Mouse (Mus musculus) adrenal gland, postnatal 36 days (tissue): ENCODE data around the gene Pik3ca. TPM values are rescaled to one million over a fixed set of nuclear protein-coding genes. Genes with fewer than 3 reads are reported as not detected.

Experiments used
- DNase-seq, 2 experiments: peaks; one replicate each; pipeline ENCODE4 v3.0.0; 2021; ENCODE audit warnings: mixed read lengths in 1 of 2
- total RNA-seq, 2 experiments: library from RNA; stranded (reverse); gene quantifications; 2 replicates each; pipeline ENCODE4 v1.2.3; 2021

The Pik3ca gene
- total RNA-seq, 2 experiments from 2014 or later, result 52.4 to 62.6 TPM

DNA sequence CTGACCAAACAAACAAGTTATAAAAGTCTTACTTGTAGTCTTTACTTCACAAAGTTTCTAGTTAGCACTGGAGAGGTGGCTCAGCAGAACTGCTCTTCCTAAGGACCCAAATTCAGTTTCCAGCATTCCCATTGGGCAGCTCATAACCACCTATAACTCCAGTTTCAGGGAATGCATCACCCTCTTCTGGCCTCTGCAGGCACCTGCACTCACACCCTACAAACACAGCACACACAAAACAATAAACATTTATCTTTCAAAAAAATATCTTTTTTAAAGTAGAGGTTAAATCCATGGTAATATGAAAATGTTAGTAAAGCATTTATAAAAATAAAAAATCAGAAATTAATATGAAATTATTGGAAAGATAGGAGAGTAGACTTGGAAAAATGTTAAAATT lies 44.2 kb downstream of the Pik3ca start:
- DNase-seq, result no peak

DNA sequence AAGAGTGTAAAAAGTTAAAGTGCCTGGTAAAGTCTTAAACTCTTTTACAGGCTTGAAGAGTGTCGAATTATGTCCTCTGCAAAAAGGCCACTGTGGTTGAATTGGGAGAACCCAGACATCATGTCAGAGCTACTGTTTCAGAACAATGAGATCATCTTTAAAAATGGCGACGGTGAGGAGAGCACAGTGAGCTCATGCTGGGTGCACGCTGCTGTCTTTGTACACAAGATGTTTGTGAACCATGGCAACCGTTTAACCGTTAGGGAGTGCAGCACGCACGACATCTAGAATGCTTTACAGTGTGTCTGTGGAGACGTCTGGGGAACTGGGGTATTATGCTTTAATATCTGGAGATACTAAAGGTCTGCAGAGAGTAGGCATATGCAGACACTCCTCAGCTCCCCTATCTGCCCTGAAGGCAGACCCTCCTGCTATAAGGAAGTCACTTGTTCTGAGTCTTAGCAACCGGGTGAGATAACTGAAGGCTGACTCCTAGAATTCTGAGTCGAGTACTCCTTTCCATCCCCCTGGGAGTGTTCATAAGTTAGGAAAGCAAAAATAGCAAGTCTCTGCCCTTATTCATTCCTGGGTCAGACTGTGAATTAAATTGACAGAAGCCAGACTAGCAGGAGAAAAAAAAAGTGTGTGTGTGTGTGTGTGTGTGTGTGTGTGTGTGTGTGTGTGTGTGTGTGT lies 57.0 kb downstream of the Pik3ca start:
- no peak for DNase-seq

DNA sequence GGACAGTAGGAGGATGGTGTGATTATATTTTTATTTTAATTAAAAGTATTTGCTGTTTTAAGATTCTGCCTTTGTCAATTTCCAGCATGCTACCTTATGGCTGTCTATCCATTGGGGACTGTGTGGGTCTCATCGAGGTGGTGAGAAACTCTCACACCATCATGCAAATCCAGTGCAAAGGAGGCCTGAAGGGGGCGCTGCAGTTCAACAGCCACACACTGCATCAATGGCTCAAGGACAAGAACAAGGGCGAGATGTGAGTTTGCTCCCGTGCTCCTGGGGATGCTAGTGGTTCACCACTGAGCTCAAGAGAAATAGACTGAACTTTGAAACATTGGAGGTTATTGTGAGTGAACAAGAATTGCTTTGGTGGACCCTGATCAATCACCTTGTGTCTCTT lies 62.3 kb downstream of the Pik3ca start:
- peak; percentile 64 to 77 for DNase-seq

DNA sequence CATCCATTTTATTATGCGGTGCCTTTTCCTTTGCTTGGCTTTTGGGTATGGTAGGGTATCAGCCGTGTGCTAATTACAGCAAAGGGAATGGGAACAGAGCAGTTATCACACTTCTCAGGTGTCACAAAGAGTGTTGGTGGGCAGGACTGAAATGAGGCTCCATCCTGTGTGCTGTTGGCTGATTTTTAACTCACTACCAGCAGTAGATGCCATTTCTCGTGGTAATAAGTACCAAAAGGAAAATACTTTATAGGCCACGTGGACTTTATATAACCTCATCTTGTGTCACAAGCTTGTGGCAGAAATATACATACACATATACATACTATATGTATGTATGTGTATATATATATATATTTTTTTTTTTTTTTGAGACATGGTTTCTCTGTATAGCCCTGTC lies 69.8 kb downstream of the Pik3ca start:
- no peak for DNase-seq

DNA sequence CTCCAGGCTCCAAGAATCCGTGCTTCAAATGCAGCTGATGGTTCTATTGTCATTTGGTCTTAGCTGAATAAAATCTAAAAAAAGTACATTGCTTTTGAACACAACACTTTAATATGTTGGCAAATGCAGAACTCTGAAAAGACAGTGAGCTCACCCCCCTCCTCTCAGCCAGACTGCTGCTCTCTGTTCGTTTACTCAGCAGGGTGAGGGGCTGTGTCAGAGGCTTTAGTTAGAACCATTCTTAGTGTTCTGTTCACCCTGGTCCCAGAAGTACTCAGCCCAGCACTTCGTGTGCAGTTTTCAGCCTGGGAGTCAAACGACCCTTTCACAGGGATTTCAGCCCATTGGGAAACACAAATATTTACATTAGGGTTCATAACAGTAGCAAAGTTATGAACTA lies 70.9 kb downstream of the Pik3ca start:
- no peak for DNase-seq

DNA sequence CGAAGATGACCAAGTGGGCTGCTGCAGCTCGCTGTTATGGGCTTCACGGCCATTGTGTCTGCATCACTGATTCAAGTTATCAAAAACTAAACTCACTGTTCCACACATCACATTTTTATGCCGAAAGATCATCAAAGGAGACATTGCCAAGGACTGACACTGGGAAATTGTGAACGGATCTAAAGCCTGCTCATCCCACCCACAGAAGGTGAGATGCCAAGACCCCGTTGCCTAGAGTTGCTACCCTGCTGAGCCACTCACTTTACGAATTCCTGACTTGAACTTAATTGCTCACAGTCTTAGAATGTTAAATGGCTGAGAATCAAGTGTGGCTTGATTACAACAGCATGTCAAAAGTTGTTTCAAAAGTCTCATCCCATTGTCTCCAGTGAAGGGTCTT lies 73.0 kb downstream of the Pik3ca start:
- DNase-seq, result no peak

DNA sequence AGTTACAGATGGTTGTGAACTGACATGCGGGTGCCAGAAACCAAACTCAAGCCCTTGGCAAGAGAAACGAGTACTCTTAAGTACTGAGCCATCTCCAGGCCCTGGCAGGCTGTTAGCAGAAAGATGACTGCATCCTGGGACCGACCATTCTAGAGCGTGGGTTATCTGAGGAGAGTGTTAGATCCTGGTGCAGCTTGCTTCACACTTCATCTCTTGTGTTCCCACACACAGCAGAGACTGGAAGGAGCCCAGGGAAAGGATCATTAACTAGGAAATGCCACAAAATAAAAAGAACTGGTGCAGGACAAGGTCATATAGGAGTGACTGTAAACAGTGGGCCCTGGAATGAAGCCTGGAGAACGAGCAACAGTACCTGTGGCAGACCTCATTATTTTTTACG lies 73.6 kb downstream of the Pik3ca start:
- DNase-seq, result no peak

DNA sequence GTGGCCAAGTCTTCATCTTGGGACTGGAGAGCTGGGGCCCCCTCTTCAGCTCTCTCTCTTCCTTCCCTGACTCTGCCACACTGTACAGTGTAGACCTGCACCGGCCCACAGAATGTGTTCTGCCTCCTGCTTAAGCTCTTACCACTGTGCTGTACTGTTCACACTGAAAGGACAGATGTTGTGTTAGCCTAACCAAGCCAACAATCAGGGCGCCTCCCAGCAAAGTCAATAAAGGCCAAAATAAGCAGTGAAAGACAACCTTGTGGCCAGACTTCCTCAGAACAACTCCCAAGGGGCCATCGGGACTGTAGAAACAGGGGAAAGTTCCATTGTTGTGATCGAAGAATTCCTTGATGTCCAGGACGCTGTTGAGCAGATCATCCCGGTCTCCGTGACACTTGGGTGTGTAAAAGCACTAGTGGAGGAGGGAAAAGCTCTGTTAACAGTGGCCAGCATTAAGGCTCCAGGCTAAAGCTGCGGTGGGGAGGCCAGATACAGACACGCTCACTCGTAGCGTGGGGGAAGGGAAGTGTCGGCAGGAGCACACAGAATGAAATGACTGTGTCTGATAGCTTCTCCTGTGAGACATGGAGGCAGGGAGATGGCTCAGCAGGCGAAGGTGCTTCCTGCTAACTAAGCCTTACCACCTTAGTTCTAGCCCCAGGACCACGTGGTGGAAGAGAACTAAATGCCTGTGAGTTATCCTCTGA lies 74.9 kb downstream of the Pik3ca start:
- DNase-seq, result no peak

DNA sequence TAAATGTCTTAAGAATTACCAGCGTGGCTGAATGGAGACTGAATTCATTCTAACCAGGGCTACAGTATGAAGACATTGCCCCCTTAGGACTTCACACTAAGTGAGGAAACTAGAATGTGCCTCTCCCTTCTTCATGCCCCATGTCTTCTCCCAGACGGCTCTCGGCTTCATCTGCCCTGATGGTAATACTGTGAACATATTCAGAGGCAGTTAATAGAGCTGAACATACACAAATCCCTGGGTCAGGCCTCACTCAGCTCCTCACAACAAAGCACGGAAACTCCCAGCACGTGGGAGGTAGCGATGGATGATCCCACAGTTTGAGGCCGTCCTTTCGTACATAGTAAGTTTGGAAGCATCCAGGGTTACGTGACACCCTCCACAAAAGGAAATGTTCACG lies 75.7 kb downstream of the Pik3ca start:
- no peak for DNase-seq

DNA sequence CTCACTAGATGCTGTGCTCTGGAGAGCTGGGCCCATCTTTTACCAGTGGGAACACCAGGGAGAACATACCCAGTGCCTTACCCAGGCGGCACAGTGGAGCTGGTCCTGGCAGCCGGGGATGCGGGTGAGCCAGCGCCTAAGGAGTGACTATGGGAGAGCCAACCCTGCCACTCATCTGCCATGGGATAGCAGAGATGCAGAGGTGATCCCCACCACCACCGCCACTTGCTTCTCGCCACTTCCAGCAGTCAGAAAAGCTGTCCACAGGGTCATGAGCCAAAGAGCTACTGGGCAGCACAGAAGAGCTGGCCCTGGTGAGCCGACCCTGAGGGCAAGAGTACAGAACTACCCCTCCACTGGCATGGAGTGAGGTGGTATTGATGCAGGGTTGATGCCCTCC lies 82.5 kb downstream of the Pik3ca start:
- DNase-seq, result no peak

DNA sequence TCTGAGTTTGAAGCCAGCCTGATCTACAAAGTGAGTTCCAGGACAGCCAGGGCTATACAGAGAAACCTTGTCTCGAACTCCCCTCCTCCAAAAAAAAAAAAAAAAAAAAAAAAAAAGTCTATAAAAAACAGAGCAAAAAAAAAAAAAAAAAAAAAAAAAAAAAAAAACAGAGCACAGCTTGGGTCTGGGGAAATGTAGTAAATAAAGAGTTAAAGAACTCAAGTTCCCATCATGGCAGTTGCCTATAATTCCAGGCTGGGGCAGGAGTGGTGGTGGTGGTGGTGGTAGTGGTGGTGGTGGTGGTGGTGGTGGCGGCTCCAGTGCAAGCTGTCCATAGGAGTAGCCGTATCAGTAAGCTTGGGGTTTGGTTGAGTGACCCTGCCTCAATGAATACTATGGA lies 85.6 kb downstream of the Pik3ca start:
- DNase-seq, result no peak

DNA sequence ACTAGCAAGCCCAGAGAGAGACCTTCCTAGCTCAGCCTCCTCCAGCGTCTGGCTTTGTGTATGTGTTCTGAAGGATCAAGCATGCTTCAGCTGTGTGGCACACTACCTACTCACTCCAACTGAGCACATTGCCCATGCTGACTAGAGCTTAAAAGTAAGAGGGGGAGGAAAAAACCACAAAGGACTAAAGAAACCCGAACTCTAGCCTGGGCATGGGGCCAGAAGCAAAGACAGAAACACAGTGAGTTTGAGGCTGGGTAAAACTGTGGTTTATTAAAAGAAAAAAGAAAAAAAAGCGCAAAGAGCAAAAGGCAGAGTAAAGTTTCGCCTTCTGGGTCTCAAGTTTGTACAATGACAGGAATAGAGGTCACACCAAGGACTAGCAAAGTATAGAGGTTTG lies 89.1 kb downstream of the Pik3ca start:
- no peak for DNase-seq

DNA sequence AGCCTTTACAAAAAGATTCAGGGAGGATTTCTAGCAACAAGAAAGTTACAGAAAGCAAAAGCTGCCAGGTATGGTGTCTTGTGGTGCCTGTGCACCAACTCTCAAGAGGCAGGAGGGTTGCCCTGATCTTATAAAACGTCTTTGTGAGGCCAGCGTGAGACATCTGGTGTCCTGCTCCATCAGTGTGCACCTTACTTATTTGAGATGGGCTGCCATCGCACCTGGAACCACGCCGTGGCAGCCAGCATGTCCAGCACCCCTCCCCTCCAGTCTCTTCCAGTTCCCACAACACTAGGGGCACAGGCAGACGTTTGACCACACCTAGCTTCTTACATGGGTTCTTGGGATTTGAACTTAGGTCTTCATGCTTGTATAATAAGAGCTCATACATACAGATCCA lies 90.7 kb downstream of the Pik3ca start:
- DNase-seq, result no peak

DNA sequence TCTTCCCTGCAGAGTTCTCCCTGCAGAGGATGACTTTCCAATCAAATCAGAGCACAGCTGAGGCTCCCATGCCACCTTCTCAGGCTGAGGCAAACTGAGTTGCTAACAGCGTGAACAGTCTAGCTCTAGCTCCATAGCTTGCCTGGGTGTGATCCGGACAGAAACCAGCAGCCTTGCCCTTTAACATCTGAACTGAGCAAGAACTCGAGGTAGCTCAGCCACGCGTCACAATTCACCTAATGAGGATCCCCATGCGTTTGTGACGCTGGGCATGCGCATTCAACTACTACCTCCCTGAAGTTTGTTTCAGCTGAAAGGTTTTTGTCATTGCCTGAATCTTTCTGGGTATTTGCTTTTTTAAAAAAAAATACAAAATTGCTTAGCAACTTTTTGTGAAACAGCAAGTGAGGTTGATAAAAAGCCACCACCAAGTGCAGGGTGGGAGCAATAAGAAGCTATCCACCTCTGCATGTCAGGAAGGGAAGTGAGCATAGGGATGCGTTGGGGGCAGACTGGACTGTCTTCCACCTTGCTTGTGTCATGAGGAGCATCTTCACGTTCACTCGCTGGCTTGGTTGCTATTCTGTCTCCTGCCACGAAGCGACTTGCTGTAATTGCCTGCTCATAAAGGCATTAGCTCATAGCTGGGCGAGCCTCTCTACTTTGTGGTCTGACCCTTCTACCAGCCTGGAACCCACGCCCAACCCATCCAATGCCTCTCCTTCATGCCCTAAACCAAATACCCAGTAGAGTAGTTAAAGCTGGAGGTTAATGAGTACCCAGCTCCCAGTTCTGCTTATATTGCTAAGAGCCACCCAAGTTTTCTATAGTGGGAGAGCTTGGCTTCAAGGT lies 92.8 kb downstream of the Pik3ca start:
- no peak for DNase-seq

DNA sequence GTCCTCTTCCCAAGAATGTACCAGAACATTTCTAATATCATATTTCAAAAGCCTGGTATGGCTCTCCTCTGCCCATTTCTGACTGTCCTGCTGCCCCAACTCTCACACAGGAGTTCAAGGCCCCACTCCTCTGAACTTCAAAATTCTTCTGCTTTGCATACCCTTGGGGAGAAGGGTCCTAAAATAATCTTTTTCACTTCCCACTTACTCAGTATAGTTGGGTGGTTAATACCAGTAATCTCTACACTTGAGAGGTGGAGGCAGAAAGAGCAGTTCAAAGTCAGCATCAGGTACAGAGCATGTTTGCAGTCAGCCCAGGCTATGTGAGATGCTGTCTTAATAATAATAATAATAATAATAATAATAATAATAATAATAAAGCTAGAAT lies 93.5 kb downstream of the Pik3ca start:
- DNase-seq, result no peak

DNA sequence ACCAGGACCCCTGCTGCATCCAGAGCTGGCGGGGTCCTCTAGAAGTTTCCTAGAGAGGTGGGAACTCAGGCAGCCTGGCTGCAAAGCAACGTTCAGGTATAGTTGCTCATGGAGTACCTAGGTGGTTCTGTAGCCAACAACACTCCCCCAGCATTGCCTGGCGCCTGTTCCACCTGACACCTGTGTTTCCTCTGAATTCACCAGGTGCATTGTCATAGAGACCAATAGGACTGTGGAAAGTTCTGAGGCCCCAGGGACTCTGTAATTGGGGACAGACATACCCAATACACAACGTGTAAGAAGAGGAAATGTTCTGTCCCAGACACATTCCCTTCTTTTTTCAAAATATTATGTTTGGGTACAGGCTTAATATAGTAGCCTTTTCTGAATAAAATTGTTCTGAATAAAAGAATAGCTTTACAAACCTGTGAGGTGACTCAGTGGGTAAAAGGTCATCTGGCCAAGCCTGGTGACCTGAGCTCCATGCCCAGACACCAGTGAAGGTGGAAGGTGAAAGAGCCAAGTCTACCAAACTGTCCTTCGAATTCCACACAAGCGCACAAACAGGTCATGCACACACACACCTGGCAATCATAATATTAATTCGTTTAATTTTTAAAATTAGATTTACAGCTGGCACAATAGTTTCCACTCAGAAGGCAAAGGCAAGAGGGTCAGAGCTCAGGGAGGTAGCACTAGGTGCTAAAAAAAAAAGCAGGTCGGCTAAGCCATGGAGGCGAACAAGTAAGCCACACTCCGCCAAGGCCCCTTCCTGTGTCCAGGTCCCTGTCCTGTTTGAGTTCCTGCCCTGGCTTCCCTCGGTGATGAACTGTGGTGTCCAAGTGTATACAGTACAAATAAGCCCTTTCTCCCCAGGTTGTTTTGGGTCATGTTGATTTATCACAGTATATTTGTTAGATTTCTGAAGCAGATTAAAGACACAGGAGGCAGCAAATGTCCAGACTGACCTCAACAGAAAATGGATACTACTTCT lies 94.9 kb downstream of the Pik3ca start, which contains the start of gene Kcnmb3:
Gene Kcnmb3 (minus strand): TSS at position 135 of the 994 bp plus-strand sequence.
- no peak for DNase-seq

DNA sequence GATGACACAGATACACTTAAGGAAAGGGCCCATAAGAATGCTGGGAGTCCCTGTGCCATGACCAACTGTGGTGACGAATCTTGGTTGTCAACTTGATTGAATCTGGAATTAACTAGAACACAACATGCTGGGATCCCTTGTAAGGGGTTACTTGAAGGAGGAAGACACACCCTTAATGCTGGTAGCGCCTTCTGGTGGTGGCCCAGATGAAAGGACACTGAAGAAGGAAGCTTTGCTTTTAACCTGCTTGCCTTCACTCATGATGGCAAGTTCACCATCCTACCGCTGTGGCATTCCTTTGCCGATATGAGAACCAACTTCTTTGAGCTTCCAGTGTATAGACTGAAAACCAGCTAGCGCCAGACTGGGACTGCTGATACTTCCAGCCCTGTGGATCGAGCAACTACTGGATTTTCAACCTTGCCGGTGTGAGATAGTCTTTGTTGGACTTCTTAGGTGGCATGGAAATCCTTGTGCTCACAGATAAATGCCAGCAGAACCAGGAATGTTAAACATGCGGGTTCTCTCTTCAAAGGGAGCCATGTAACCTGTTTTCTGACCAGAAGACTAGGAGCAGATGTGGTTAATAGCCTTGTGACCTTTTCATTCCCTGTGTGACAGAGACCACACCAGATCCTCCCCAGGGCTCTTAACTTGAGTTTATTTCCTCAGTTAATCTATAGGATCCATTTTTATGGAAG lies 97.1 kb downstream of the Pik3ca start:
- DNase-seq, result no peak

DNA sequence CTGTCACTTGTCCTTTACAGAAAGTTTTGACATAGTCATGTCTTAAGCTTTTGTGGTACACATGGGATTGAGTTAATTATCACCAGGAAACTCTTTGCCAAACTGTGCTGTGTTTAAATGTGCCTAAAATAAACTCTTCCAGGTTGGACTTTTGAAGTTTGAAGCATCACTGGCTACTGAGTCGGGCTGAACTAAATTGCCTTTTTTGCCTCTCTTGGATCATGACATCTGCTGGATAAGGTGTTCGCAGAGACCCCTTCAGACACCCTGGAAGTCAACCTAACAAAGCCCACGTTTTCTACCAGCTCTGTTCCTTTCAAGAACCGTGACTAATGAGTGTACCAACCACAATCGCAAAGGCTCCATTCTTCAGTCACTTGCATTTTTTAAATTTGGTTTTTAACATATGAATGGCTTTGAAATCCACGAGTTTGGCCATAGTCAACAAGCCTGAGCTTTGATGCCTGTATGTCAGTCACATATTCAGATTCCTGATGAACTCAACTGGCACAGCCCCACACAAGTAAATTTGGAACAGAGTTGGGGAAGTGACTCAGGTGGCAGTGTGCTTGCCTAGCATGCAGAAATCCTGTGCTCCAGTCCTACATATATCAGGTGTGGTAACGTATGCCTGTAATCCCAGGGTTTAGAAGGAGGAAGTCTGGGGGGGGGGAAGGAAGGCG lies 97.8 kb downstream of the Pik3ca start:
- DNase-seq, result no peak

DNA sequence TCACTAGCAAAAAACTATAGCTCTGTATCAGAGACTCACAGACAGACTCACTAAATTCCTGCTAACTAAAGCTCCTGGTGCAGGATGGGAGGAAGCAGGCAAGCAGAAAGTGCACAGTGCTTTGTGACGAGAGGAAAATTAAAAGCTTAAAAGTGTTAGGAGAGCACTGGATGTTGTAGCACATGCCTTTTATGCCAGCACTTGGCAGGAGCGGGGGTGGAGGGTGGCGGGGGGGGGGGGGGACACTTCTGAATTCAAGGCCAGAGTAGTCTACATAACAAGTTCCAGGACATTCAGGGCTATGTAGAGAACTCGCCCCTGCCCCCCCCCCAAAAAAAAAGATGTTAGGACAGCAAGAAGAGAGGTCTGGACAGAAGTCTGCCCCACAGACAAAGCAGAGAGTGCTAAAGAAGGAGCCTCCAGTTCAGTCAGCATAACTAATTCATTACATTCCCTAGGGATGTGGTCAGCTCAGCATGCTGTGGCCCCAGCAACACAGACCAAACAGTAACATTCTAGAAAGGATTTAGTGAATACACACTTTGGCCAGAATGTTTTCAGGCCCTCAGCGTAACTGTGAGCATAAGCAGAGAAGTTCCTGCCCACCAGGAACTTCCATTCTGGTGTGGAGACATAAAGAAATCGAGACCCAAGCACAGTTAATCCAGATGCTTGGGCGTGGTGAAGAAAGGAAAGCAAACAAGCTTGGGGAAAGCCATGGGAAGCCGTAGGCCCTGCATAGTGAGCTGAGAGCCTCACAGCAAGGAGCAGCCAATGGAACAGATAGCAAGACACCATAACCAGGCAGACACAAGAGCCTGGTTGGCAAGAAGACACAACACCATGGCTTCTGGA lies 98.6 kb downstream of the Pik3ca start:
- no peak for DNase-seq

DNA sequence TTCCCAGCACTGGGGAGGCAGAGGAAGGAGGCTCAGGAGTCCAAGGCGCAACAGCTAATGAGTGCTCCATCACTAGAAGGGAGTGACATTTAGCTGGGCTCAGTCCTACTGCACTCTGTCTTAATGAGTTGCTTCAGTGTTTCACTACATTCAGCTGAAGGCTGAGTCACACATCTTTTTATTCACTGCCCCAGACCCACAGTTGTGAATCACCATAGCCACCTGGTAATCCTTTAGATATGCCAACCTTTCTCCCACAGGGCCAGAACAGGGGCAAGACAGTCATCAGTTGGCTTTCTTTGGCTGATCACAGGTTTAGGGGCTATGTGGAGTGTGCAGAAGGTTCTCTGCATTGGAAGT lies 99.2 kb downstream of the Pik3ca start:
- peak in 1 of 2 experiments; percentile 11 for DNase-seq
